Mouse (Mus musculus) fat pad, adult 2 months (tissue): Measurements from ENCODE around the gene Mdm2.

Experiments used
- DNase-seq: peaks from one replicate; pipeline ENCODE4 v3.0.0-alpha.2; 2011; ENCODE audit warnings: low read depth, low spot score; ENCODE audit errors: extremely low read depth

Gene Mdm2

GRCm38 (mm10) chr10:117685171-117685848, 25.2 kb downstream of the Mdm2 start:
- no peak for DNase-seq

GRCm38 (mm10) chr10:117684298-117685170, 26.0 kb downstream of the Mdm2 start:
- DNase-seq, result no peak

DNA sequence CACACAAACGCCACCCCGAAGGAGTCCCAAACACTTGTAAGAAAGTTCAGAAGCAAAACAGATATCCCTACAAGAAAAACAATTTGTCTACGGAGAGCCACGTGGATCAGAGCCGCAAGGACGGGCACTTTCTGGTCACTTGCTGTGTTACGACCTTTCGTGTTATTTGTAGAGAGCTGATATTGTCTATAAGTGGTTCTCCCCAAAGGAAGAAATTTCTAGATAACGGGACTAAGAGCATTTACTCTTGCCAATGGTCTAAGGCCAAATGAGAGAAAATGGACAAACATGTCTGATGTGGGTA, 26.9 kb downstream of the Mdm2 start:
- DNase-seq, result no peak

GRCm38 (mm10) chr10:117682858-117683733, 27.5 kb downstream of the Mdm2 start:
- no peak for DNase-seq

DNA sequence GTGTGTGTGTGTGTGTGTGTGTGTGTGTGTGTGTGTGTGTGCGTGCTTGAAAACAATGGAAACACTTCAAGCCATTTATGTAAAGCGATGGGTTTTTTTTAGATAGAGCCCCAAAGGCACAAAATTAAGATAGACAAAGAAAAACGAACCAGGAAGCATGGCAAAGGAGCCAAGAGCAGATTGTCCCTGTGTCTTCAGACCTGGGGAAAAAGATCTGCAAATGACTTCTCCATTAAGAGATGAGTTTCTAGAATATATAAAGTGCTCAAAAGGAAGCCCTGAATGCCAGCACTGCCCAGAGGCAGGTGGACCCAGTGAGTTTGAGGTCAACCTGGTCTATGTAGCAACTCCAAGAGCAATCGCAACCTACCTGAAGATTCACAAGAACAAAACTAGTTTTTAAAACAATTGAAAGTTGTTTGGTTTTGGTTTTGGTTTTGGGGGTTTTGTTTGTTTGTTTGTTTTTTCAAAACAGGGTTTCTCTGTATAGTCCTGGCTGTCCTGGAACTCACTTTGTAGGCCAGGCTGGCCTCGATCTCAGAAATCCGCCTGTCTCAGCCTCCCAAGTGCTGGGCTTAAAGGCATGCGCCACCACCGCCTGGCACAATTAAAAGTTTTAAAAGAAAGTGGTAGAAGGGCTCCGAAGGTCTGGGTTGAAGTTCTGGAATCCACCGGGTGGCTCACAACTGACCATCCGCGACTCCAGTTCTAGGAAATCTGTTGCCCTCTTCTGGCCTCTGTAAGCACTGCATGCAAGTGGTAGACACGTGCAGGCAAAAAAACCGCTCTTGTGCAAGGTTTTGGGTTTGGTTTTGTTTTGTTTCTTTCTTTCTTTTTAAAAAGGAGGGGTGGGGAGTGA, 28.3 kb downstream of the Mdm2 start:
- DNase-seq, result no peak

DNA sequence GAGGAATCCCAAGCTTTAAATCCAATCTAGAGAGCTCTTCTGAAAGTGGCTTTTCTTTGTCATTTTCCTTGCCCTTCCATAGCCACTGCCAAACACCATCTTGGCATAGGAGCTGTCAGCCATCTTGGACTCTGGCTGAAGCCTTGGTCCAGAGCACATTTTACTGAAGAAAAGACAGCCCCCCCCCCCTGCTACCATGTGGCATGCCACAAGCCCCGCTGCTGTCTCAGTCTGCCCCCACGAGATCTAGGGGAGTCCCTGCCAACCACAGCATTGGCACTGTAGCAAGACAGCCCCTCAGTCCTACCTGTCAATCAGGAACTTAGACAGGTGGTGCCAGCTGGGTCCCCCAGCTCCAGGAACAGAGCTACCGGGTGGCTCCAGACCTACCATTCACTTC, 29.0 kb downstream of the Mdm2 start:
- no peak for DNase-seq

GRCm38 (mm10) chr10:117680868-117681513, 29.6 kb downstream of the Mdm2 start:
- no peak for DNase-seq

DNA sequence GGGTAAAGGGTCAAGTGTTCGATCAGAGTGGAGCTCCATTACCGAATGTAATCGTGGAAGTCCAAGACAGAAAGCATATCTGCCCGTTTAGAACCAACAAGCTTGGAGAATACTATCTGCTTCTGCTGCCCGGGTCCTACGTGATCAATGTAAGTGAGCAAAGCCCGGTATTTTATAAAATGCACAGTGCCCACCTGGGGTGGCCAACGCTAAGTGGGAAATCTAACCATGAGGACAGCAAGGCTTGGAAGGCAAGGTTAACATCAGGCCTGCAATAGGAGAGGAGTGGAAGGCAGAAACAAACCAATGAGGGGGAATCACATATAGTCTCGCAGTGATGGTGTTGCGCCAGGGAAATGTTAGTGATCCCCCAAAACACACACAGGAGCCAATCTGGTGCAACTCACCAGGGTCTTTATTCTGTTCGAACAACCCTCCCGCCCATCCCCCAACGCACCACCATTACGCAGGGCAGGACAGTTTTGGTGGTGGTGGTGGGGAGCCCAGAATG, 30.5 kb downstream of the Mdm2 start:
- no peak for DNase-seq

- DNase-seq, result no peak
Measured at GRCm38 (mm10) chr10:117679029-117679686, 31.4 kb downstream of the Mdm2 start.

DNA sequence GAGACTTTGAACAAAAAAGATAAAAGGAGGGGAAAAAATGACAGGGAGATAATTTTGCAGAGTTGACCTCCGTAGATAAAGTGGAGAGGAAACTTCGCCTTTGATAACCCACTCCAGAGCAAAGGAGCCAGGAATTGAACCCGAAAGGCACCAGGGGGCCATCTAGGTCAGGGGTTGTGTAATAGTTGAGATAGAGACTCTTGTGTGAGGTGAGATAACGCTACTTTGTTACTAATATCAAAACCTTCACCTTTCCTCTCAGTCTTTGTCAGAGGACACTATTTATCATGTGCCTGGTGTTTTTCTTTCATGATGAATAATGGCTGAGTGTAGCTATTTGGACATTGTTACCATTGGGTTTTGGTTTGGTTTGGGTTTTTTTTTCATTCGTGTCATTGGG, 32.2 kb downstream of the Mdm2 start:
- DNase-seq, result no peak

DNA sequence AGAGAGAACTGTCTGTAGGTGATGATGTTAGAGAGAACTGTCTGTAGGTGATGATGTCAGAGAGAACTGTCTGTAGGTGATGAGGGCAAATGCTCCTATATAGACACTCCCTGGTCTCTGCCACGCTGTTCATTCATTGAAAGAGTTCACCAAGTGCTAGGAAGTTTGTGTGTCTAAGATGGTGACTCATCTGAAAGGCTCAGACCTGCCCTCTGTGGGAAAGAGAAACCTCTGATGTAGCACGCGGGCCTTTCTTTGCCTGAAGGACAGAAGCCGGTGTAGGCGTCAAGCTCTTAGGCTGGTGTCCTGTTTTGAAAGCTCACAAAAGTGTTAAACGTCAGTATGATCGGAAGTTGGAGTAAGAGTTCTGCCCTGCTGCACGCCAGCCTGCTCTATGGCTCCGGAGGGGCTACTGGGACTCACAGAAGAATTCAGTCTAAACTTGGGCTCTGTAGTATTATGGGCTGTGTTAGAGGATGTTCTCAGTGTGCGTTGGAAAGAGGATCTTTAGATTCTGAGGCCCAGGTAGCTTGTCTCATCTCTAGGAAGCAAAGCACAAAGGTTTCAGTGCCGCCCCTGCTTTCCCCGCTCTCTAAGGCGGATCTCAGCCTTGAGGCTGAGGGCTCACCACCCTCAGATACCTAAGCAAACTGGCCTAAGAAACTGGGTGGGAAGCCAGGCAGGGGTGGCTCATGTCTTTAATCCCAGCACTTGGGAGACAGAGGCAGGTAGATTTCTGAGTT, 32.9 kb downstream of the Mdm2 start:
- no peak for DNase-seq

GRCm38 (mm10) chr10:117676644-117677313, 33.8 kb downstream of the Mdm2 start:
- DNase-seq, result no peak

DNA sequence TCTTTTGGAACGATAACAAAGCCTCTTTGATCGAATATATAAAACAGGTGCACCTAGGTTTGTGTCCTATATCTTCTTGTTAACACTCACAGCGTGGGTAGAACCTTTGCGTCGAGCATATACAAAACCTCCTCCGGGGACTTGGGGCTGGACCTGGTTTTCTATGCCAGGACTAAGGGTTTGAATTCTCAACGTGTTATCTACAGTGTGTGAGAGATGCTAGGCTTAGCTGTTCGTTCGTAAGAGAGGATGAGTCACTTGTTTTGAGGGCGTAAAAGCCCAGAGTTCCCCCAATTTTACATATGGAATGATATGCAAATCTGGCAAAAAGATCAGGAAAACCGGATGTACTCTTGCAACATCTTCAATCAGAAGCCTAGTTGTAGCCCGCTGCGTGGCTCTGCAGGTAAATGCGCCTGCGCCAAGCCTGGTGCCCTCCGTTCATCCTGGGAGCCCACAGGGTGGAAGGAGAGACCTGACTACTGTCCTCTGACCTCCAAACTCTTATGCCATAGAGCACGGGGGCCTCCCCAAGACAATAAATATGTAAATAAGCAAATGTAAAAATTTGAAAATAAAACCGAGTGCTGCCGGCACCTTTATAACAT, 34.4 kb downstream of the Mdm2 start:
- no peak for DNase-seq

- no peak for DNase-seq
Measured at GRCm38 (mm10) chr10:117675096-117676035, 35.2 kb downstream of the Mdm2 start.

GRCm38 (mm10) chr10:117674359-117675019, 36.1 kb downstream of the Mdm2 start:
- no peak for DNase-seq

DNA sequence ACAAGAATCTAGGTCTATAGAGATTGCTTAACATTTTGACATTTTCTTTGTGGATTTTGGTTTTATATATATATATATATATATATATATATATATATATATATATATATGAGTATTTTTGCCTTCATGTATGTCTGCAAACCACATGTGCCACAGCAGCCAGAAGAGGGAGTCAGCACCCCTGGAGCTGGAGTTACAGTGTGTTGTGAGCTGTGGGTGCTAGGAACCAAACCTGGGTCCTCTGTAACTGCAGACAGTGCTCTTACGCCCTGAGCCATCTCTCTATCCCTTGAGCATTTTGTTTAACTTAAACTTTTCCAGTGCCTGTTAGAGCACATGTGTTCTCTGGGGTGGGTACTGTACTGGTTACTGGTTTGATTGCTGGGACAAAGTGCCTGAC, 36.6 kb downstream of the Mdm2 start:
- no peak for DNase-seq
